Mouse (Mus musculus): ENCODE data around the gene Ltbp4. TPM values are rescaled to one million over a fixed set of nuclear protein-coding genes. Genes with fewer than 3 reads are reported as not detected.

The Ltbp4 gene
- total RNA-seq, 1 experiment: 65.8 TPM

- in situ Hi-C loops (cut with MboI; ENCODE audit: low sequenced_read_pairs in 2 of 2, unreplicated experiment in 2 of 2): no loop called here
- TF ChIP-seq MAFK (IDR thresholded peaks at IDR 0.05; ENCODE audit: insufficient read depth, low read depth, low read length) (no peak), ZNF384 (IDR thresholded peaks at IDR 0.05; ENCODE audit: low read depth, low read length) (no peak), HCFC1 (IDR thresholded peaks at IDR 0.05; ENCODE audit: borderline replicate concordance, insufficient read depth, low read length) (no peak), ZC3H11A (IDR thresholded peaks at IDR 0.05; ENCODE audit: borderline replicate concordance, low read depth, low read length) (no peak), CHD2 (IDR thresholded peaks at IDR 0.05; ENCODE audit: low read depth, low read length) (no peak)
These were observed 7.5 kb downstream of the Ltbp4 start for GRCm38 (mm10) chr7:27329981-27330380.

GRCm38 (mm10) chr7:27329326-27329947 lies 8.1 kb downstream of the Ltbp4 start:
- TF ChIP-seq MAFK (IDR thresholded peaks at IDR 0.05; ENCODE audit: insufficient read depth, low read depth, low read length) (no peak), ZC3H11A (IDR thresholded peaks at IDR 0.05; ENCODE audit: borderline replicate concordance, low read depth, low read length) (peak; percentile 22; the same call in 1 of the 2 replicates), ZNF384 (IDR thresholded peaks at IDR 0.05; ENCODE audit: low read depth, low read length) (no peak), HCFC1 (IDR thresholded peaks at IDR 0.05; ENCODE audit: borderline replicate concordance, insufficient read depth, low read length) (no peak), CHD2 (IDR thresholded peaks at IDR 0.05; ENCODE audit: low read depth, low read length) (no peak)
- peak overlapping the region; percentile 92 for H3K9ac ChIP-seq (ENCODE audit: insufficient read depth, low read depth, low read length, poor library complexity, severe bottlenecking)
- H3K9me3 ChIP-seq (ENCODE audit: control insufficient read depth, insufficient read depth, low read depth, low read length): no peaks in the 10 kb centered on the region
- in situ Hi-C loops (cut with MboI; ENCODE audit: low sequenced_read_pairs in 2 of 2, unreplicated experiment in 2 of 2): no loop called here
- peaks cover 16 to 31% of the 10 kb centered on the region in 2 experiments; a peak in 3 of 4 replicates for H3K4me1 ChIP-seq (ENCODE audit: control insufficient read depth in 2 of 2, insufficient read depth in 2 of 2, low read length in 2 of 2, poor library complexity in 1 of 2)
- no peak for DNase-seq (ENCODE audit: low read depth, low spot score)
- peak overlapping the region; percentile 69 to 76 for H3K4me3 ChIP-seq (ENCODE audit: insufficient read depth in 1 of 2, low read depth in 1 of 2, low read length in 2 of 2, poor library complexity in 1 of 2, severe bottlenecking in 1 of 2)
- peaks cover 11% of the 10 kb centered on the region for H3K36me3 ChIP-seq (ENCODE audit: control insufficient read depth, insufficient read depth, low read length, poor library complexity, severe bottlenecking)
- H3K27ac ChIP-seq (ENCODE audit: insufficient read depth, low read depth, low read length, poor library complexity, severe bottlenecking): peak overlapping the region; percentile 59; the same call in 1 of the 2 replicates

More at GRCm38 (mm10) chr7:27329981-27330380, 7.5 kb downstream of the Ltbp4 start:
- H3K27ac ChIP-seq (ENCODE audit: insufficient read depth, low read depth, low read length, poor library complexity, severe bottlenecking): peak overlapping the region; percentile 59; the same call in 1 of the 2 replicates
- DNase-seq (ENCODE audit: low read depth, low spot score): no peak
- peak overlapping the region; percentile 69 to 76 for H3K4me3 ChIP-seq (ENCODE audit: insufficient read depth in 1 of 2, low read depth in 1 of 2, low read length in 2 of 2, poor library complexity in 1 of 2, severe bottlenecking in 1 of 2)
- peak overlapping the region; percentile 92 for H3K9ac ChIP-seq (ENCODE audit: insufficient read depth, low read depth, low read length, poor library complexity, severe bottlenecking)
- peaks cover 16 to 29% of the 10 kb centered on the region in 2 experiments; a peak in 3 of 4 replicates for H3K4me1 ChIP-seq (ENCODE audit: control insufficient read depth in 2 of 2, insufficient read depth in 2 of 2, low read length in 2 of 2, poor library complexity in 1 of 2)
- H3K36me3 ChIP-seq (ENCODE audit: control insufficient read depth, insufficient read depth, low read length, poor library complexity, severe bottlenecking): peaks cover 8% of the 10 kb centered on the region; the same call in 1 of the 2 replicates
- no peaks in the 10 kb centered on the region for H3K9me3 ChIP-seq (ENCODE audit: control insufficient read depth, insufficient read depth, low read depth, low read length)

- in situ Hi-C loops (cut with MboI; ENCODE audit: low sequenced_read_pairs in 2 of 2, unreplicated experiment in 2 of 2): no loop called here
These were observed 8.8 kb downstream of the Ltbp4 start for GRCm38 (mm10) chr7:27328648-27329047.

GRCm38 (mm10) chr7:27328161-27328560 lies 9.3 kb downstream of the Ltbp4 start:
- H3K27ac ChIP-seq (ENCODE audit: insufficient read depth, low read depth, low read length, poor library complexity, severe bottlenecking): no peak overlapping the region
- in situ Hi-C loops (cut with MboI; ENCODE audit: low sequenced_read_pairs in 2 of 2, unreplicated experiment in 2 of 2): no loop called here
- peaks cover 16 to 27% of the 10 kb centered on the region in 2 experiments; a peak in 3 of 4 replicates for H3K4me1 ChIP-seq (ENCODE audit: control insufficient read depth in 2 of 2, insufficient read depth in 2 of 2, low read length in 2 of 2, poor library complexity in 1 of 2)
- no peak for TF ChIP-seq HCFC1 (IDR thresholded peaks at IDR 0.05; ENCODE audit: borderline replicate concordance, insufficient read depth, low read length)
- no peak for TF ChIP-seq ZC3H11A (IDR thresholded peaks at IDR 0.05; ENCODE audit: borderline replicate concordance, low read depth, low read length)
- no peak for TF ChIP-seq MAFK (IDR thresholded peaks at IDR 0.05; ENCODE audit: insufficient read depth, low read depth, low read length)
- H3K9ac ChIP-seq (ENCODE audit: insufficient read depth, low read depth, low read length, poor library complexity, severe bottlenecking): peak overlapping the region; percentile 62; the same call in 1 of the 2 replicates
- no peaks in the 10 kb centered on the region for H3K9me3 ChIP-seq (ENCODE audit: control insufficient read depth, insufficient read depth, low read depth, low read length)
- H3K4me3 ChIP-seq (ENCODE audit: insufficient read depth in 1 of 2, low read depth in 1 of 2, low read length in 2 of 2, poor library complexity in 1 of 2, severe bottlenecking in 1 of 2): peak overlapping the region in 1 of 2 experiments; percentile 52; a peak in 2 of 4 replicates
- H3K36me3 ChIP-seq (ENCODE audit: control insufficient read depth, insufficient read depth, low read length, poor library complexity, severe bottlenecking): peaks cover 20% of the 10 kb centered on the region
- DNase-seq (ENCODE audit: low read depth, low spot score): no peak

More at GRCm38 (mm10) chr7:27328648-27329047, 8.8 kb downstream of the Ltbp4 start:
- Histone ChIP-seq H3K9me3 (ENCODE audit: control insufficient read depth, insufficient read depth, low read depth, low read length) (no peaks in the 10 kb centered on the region), H3K27ac (ENCODE audit: insufficient read depth, low read depth, low read length, poor library complexity, severe bottlenecking) (no peak overlapping the region), H3K9ac (ENCODE audit: insufficient read depth, low read depth, low read length, poor library complexity, severe bottlenecking) (peak overlapping the region; percentile 10; the same call in 1 of the 2 replicates), H3K4me1 (ENCODE audit: control insufficient read depth in 2 of 2, insufficient read depth in 2 of 2, low read length in 2 of 2, poor library complexity in 1 of 2) (peaks cover 16 to 27% of the 10 kb centered on the region in 2 experiments; a peak in 3 of 4 replicates), H3K4me3 (ENCODE audit: insufficient read depth in 1 of 2, low read depth in 1 of 2, low read length in 2 of 2, poor library complexity in 1 of 2, severe bottlenecking in 1 of 2) (peak overlapping the region in 1 of 2 experiments; percentile 76; a peak in 2 of 4 replicates), H3K36me3 (ENCODE audit: control insufficient read depth, insufficient read depth, low read length, poor library complexity, severe bottlenecking) (peaks cover 19% of the 10 kb centered on the region)
- no peak for DNase-seq (ENCODE audit: low read depth, low spot score)
- TF ChIP-seq ZNF384 (IDR thresholded peaks at IDR 0.05; ENCODE audit: low read depth, low read length): no peak
- no peak for TF ChIP-seq MAFK (IDR thresholded peaks at IDR 0.05; ENCODE audit: insufficient read depth, low read depth, low read length)
- TF ChIP-seq ZC3H11A (IDR thresholded peaks at IDR 0.05; ENCODE audit: borderline replicate concordance, low read depth, low read length): no peak
- TF ChIP-seq CHD2 (IDR thresholded peaks at IDR 0.05; ENCODE audit: low read depth, low read length): no peak
- TF ChIP-seq HCFC1 (IDR thresholded peaks at IDR 0.05; ENCODE audit: borderline replicate concordance, insufficient read depth, low read length): no peak

All from ES-E14 (cell line).